Mouse (Mus musculus): ENCODE results near the gene Tmem255b.

GRCm38 (mm10) chr8:13448145-13448544, 13.2 kb downstream of the Tmem255b start:
- TF ChIP-seq POLR2A (IDR thresholded peaks at IDR 0.05; ENCODE audit: borderline replicate concordance, insufficient read depth, low read length) (no peak), CTCF (IDR thresholded peaks at IDR 0.05; ENCODE audit: borderline replicate concordance, insufficient read depth, low read depth, low read length) (no peak)
